ENCODE assay signal across 16 mouse cellular contexts in genomic region chr14:37749162-37749561, GRCm38 (mm10).
"Had no signal": no experiment of that assay in that cellular context is flagged by ENCODE, and none has a peak within 500 bp of the region (broad histone marks: within the 10 kb centered on the region; RNA-seq: fewer than 3 reads in every experiment).

No protein-coding gene starts in this region.

- H3K4me2 ChIP-seq: lung, embryonic 14.5 days; midbrain, embryonic 13.5 days; midbrain, embryonic 15.5 days; neural tube, embryonic 12.5 days had no signal

- H3K9ac ChIP-seq: liver, embryonic 14.5 days; lung, embryonic 14.5 days; midbrain, embryonic 13.5 days; midbrain, embryonic 15.5 days; neural tube, embryonic 12.5 days had no signal

- H3K9me3 ChIP-seq: midbrain, embryonic 10.5 days; midbrain, embryonic 13.5 days; midbrain, embryonic 15.5 days; neural tube, embryonic 12.5 days had no signal

- H3K36me3 ChIP-seq: midbrain, embryonic 10.5 days; midbrain, embryonic 13.5 days; midbrain, embryonic 15.5 days; neural tube, embryonic 12.5 days had no signal

- H3K27me3 ChIP-seq: midbrain, embryonic 13.5 days; midbrain, embryonic 15.5 days; neural tube, embryonic 12.5 days had no signal

- ATAC-seq: midbrain, embryonic 13.5 days; midbrain, embryonic 15.5 days had no signal

- H3K4me1 ChIP-seq: midbrain, embryonic 10.5 days; midbrain, embryonic 13.5 days; midbrain, embryonic 15.5 days; neural tube, embryonic 12.5 days had no signal

- H3K27ac ChIP-seq: liver, embryonic 14.5 days; midbrain, embryonic 10.5 days; midbrain, embryonic 13.5 days; midbrain, embryonic 15.5 days; neural tube, embryonic 12.5 days had no signal

- DNase-seq: lung, adult 18-20 months; lung, embryonic 14.5 days; lung, postnatal 10 days; lung, postnatal 4 days; retina, postnatal 1 day; right cerebral cortex, postnatal 25 days; right cerebral cortex, postnatal 4 days; spleen, adult 18-20 months; thymus, adult 2 months; thymus, postnatal 25 days; thymus, postnatal 4 days had no signal

- H3K4me3 ChIP-seq: midbrain, embryonic 10.5 days; midbrain, embryonic 13.5 days; midbrain, embryonic 15.5 days; neural tube, embryonic 12.5 days had no signal
